Mouse (Mus musculus): Measurements from ENCODE around the gene Zbtb33.

Zbtb33 gene

DNA sequence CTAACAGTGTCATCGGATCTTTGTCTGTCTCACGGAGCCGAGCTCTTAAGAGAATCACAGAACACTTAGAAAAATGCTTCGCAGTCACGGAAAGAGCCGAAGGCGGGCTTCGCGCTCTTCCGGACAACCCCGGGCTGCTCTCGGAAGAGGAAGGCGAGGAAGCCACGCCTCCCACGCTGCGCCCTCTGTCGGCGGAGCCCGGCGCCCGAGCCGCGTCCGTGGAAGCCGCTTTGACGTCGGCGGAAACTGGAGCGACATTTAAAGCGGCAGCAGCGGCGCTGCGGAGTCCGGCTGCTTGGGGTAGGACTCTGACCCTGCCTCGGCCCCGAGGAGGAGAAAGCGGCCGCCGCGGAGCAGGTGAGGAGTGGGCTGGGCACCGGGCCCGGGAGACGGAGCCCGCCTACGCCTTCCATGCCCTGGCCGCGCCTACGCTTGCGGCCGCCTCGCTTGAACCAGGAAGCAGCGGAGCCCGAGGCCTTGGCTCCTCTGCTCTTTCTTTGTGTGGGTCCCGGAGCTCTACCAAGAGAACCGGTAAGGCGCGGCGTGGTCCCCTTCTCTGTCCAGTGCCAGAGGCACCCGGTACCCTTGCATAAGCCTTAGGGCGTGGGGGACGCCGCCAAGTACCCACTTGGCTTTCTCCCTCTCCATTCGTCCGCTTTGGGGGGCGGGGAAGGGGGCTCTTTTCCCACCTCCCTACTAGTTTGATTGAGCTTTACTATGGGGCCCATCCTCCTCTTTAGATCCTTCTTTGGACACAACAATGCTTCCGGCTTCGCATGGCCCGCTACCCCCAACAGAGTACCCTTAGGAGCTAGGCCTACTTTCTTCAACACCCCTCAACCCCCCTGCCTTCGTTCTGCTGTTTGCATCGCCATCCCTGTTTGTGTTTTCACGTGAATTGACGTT lies at the start of gene Zbtb33:
Gene Zbtb33 (plus strand): TSS at position 242 of the 906 bp plus-strand sequence.
- DNase-seq (ENCODE audit: low read depth, low spot score) = peak; percentile 90

DNA sequence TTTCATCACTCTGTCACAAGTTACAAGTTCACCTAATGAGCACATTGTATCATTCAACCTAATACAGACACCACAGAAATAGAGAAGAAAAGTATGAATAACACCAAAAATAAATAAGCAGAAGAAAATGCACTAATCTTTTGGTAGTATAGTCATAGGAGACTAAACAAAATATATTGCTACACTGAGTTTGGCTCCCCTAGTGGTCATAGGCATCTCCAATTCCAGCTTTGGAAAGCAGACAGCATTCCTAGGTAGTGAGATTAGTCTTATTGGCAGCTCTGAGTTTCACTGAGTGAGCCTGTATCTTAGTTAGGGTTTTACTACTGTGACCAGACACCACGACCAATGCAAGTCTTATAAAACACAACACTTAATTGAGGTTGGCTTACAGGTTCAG lies 30.5 kb upstream of the Zbtb33 start:
- DNase-seq (ENCODE audit: low read depth, low spot score) = no peak

DNA sequence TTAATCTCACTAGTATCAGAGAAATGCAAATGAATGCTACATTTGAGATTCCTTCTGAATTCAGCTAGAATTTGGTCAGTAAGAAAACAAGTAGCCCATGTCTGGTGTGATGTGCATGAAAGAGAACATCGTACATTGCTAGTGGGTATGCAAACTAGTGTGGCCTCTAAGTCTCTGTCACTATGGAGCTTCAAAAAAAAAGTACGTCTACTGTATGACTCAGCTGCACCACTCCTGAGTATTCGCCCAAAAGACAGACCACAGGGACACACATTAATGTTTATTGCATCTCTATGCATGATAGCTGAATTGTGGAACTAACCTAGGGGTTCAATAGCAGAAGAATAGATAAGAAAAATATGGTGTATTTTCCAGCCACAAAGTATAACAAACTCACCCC lies 24.3 kb upstream of the Zbtb33 start:
- DNase-seq (ENCODE audit: low read depth, low spot score) = no peak

DNA sequence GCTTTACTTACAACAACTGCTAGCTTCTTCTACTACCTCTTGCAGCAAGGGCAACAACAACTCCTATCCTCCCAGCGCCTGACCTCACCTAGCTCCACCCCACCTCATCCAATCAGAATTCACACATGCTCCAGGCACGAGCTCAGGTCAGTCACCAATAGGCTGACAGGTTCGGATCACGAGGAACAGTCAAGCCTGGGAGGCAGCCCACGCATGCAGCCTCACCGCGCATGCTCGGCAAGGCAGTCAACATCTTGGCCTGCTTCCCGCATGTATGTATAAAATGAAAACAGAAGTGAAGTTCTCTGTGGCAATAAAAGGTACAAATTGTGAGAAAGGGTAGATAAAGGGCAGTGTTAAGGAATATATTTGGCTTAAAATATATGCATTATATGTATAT lies 23.5 kb upstream of the Zbtb33 start:
- DNase-seq (ENCODE audit: low read depth, low spot score) = no peak

DNA sequence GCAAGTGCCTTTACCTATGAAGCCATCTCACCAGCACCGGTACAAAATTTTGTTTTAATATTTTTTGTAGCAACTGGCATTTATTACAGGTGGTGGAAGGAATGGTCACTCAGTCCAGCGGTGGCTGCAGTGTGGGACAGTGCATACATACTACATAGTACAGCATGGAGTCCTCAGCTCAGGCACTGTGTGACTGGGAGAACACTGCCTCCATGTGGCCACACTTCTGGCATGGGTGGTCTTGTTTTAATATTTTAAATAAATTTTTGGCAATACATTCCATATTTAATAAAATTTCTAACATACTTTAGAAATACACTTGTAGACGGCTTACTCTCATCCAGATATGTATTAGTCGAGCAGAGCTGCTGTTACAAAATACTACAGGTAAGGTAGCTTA lies 23.0 kb upstream of the Zbtb33 start:
- no peak for DNase-seq (ENCODE audit: low read depth, low spot score)

DNA sequence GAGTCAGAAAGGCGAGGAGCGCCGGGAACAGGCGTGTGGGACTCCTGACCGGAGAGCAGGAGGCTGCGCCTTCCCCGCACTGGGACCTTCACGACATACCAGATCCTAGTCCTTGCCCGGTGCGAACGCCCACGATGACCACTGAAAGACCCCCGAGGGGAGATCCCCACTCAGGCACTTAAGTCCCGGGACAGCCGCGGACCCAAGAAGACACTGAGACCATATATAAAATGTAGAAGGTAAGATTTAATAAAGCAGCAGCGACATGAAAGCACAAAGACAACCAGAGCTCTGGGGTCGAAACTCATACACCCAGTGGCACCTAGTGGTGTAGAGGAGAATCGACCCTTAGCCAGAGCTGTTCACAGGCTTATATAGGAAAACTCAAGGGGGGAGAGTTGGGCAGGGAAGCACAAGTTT lies 9.7 kb upstream of the Zbtb33 start:
- DNase-seq (ENCODE audit: low read depth, low spot score) = peak; percentile 43

DNA sequence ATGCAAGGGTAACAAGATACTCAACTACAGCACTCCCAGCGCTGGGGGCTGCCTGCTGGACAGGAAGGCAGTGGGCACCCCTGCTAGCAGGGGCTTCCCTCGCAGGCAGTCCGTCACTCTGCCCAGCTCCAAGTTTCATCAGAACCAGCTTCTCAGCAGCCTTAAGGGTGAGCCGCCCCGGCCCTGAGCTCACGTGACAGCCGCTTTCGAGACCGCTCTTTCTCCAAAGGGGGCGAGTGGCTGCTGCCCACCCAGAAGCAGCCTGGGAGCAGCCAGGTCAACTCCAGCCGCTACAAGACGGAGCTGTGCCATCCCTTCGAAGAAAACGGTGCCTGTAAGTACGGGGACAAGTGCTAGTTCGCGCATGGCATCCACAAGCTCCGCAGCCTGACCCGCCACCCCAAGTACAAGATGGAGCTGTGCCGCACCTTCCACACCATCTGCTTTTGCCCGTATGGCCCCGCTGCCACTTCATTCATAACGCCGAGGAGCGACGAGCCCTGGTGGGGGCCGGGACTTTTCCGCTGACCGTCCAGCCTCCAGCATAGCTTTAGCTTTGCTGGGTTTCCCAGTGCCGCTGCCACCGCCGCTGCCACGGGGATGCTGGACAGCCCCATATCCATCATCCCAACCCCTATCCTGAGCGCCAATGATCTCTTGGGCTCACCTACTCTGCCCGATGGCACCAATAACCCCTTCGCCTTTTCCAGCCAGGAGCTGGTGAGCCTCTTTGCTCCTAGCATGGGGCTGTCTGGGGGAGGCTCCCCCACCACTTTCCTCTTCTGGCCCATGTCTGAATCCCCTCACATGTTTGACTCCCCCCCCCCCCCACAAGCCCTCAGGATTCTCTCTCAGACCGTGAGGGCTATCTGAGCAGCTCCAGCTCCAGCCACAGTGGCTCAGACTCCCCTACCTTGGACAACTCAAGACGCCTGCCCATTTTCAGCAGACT lies 8.7 kb upstream of the Zbtb33 start:
- peak; percentile 8 for DNase-seq (ENCODE audit: low read depth, low spot score)

DNA sequence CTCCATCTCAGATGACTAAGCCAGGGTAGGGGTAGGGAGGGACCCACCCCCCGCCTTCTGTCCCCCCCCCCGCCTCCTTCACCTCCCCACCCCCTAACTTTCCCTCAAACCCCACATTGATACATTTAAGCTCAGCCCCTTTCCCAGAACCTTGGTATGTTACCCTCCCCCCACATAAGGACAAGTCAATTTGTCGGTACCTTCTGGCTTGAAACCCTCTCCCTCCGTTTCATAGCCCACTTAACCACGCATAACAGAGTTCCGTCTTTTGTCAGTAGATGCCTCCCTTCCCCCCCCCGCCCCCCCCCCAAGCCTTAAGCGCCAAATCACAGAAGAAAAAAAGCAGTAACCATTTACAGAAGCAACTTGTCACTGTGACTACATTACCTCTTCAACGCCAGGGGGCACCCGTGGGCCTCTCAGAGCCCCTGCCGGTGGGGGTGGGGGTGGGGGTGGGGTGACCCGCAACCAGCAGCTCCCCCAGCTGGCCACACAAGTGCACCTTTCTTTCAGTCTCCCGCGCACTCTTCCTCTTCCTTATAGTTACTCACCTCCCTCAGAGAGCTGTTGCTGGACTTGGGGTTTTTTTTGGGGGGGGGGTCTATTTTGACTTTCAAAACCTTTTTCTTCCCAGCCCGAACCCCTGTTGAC lies 7.9 kb upstream of the Zbtb33 start:
- DNase-seq (ENCODE audit: low read depth, low spot score) = peak; percentile 72

DNA sequence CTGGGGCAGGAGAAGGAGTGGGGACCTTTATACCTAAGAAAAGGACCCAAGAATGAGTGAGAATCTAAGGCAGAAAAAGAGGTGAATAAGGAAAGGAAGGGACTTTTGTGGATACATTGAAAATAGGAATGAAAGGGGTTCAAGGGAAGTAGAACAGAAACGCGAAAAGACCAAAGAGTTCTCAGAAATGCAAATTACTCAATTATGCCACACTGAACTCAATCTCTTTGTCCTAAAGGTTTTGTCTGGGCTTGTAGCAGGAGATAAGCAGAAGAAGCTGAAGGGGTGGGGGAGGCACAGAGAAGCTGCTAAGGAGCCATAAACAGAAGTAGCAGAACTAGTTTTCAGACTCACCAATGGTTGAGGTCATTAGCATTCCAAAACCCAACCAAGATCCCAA lies 4.1 kb upstream of the Zbtb33 start:
- DNase-seq (ENCODE audit: low read depth, low spot score) = no peak

DNA sequence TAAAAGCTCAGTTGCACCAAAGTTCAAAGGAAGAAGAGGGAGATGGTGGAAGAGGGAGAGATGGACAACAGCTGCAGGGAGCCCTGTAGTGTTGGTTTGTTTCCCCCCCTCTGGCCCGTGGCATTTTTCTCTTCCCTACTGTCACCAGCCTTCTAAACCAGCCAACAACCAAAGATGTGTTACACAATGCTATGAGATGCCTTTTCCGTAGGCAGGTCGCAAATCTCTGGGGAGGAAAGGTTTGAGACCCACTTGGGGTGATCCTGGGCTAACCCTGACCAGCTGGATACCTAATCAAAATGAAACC lies 818 bp downstream of the Zbtb33 start:
- DNase-seq (ENCODE audit: low read depth, low spot score) = peak; percentile 0

DNA sequence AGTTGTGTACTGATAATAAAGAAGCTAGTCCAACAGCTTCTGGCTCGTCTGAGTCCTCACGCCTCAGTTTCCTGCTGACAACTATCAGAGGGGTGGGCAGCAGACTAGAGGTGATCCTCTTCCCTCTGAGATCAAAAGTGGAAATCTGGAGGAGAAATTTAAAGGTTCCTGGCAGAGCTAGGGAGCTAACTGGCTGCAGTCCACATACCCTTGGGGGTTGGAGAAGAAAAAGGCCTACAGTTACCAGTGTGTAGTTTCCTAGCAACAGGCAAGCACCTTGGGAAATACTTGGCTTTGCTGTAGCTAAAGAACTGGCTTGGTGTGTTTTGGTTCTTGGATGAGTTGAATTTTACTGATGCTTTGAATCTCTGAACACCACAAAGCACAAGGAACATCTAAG lies 12.2 kb downstream of the Zbtb33 start:
- no peak for DNase-seq (ENCODE audit: low read depth, low spot score)

DNA sequence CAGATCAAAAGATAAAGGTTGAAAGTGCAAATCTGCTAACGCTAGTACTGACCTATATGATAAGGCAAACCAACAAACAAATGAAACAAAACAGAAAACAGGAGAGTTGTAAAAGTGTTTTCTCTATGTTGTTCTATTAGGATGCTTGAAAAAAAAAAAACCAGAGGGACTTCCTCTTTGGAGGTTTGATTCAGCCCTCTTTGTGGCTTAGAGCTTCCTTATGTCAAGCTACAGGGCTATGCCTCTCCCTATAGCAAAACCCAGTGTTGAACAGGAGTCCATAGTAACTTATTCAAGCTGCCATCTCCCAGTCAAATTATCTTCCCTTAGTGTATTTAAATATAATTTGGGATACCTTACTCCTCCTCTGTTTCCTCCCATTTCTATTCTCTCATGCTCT lies 17.8 kb downstream of the Zbtb33 start:
- DNase-seq (ENCODE audit: low read depth, low spot score) = no peak

DNA sequence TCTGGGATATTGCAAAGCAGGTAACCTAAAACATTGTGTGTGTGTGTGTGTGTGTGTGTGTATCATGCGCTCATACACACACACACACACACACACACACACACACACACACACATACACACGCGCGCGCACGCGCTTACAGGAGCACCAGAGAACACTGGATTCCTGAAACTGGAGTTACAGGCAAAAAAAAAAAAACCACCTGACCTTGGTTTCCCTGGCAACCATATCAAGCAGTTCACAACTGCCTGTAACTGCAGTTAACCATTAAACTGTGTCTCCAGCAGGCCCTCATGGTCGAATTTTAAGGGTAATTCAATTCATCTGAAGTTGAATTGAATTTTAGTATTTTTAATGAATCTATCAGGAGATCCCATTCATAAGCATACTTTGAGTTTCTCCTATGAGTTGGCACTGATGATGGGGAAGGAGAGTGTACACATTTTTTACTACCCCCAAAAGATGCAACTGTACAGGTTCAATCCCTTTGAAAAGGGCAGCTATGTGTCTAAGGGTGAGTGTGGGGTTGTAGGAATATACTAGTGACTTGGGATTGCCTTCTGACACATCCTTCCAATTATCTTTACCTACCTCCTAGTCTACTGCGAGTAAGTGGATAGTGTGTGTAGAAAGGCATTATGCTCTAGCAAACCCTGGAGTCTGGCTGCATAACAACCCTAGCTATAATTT lies 27.5 kb downstream of the Zbtb33 start:
- DNase-seq (ENCODE audit: low read depth, low spot score) = peak; percentile 5

DNA sequence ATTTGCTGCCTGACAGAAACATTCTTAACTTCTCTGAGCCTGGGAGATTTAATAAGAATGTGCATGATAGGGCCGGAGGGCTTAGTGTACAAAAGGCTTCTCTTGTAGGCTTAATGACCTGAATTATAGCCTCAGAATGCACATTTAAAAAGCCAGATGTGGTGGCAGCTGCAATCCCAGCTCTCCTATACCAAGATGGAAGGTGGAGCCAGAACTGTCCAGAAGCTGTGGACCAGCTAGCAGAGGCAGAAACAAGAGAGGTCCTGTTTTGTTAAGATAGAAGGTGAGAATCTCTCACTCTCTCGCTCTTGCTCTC lies 28.0 kb downstream of the Zbtb33 start:
- DNase-seq (ENCODE audit: low read depth, low spot score) = peak; percentile 25

DNA sequence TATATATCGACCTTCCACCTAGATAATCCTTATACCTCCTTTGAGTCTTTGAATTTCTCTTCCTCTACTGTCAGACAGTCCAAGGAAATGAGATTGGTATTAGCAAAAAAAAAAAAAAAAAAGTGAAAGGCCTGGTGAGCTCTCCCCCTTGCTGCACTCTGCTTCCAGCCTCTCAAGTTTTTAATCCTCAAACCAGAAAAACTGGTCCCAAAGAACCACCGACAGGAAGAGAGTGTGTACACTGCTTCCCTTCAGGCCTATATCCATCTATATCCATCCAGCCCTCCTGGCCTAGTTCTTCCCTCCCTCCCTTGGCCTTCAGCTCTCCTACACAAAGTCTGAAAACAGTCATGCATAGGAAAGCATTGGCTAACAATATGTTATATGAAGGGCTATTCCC lies 33.2 kb downstream of the Zbtb33 start:
- DNase-seq (ENCODE audit: low read depth, low spot score) = no peak

DNA sequence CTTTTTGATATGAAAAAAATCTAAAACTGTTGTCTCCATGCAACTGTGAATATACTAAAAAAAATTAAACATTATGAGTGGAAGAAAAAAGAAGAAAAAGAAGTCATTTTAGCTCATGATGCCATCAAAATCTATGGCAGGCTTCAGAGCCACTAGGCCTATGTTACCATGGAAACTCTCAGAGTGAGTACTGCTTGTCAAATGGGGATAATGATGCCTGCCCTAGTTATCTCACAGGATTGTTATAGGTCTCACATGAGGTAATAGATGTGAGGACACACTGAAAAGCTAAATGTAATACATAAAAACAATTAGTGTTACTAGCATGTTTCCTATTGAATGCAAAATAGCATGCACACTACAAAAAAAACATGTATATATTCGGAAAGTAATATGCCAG lies 40.3 kb downstream of the Zbtb33 start:
- no peak for DNase-seq (ENCODE audit: low read depth, low spot score)

DNA sequence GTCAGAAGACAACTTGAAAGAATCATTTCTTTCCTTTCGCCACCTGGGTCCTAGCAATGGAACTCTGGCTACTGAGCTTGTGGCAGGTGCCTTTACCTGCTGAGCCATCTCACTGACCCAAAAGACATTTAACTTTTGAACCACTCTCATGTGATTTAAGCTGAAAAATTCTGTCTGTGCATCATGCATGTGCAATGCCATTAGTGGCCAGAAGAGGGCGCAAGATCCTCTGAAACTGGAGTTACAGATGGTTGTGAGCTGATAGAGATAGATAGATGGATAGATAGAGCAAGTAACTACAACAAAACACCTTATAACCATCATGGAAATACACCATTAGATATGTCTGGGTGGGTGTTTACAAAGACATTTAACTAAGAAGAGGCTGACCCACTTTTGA lies 48.1 kb downstream of the Zbtb33 start:
- no peak for DNase-seq (ENCODE audit: low read depth, low spot score)

Measured in mesoderm, embryonic 11.5 days (tissue).